Mouse (Mus musculus) embryonic fibroblast, embryonic 13.5 days (primary cell): ENCODE results near the gene Pde7b.

Experiments used
- CTCF ChIP-seq: IDR thresholded peaks from 2 replicates; pipeline ENCODE4 v1.5.1; 2011; ENCODE audit warnings: mild to moderate bottlenecking, control low read depth, low read length, moderate library complexity, borderline replicate concordance; ENCODE audit not compliant: insufficient read depth
- POLR2A ChIP-seq: IDR thresholded peaks from 2 replicates; pipeline ENCODE4 v1.6.1; 2011; ENCODE audit warnings: low read depth, mild to moderate bottlenecking, control low read depth, low read length, moderate library complexity

DNA sequence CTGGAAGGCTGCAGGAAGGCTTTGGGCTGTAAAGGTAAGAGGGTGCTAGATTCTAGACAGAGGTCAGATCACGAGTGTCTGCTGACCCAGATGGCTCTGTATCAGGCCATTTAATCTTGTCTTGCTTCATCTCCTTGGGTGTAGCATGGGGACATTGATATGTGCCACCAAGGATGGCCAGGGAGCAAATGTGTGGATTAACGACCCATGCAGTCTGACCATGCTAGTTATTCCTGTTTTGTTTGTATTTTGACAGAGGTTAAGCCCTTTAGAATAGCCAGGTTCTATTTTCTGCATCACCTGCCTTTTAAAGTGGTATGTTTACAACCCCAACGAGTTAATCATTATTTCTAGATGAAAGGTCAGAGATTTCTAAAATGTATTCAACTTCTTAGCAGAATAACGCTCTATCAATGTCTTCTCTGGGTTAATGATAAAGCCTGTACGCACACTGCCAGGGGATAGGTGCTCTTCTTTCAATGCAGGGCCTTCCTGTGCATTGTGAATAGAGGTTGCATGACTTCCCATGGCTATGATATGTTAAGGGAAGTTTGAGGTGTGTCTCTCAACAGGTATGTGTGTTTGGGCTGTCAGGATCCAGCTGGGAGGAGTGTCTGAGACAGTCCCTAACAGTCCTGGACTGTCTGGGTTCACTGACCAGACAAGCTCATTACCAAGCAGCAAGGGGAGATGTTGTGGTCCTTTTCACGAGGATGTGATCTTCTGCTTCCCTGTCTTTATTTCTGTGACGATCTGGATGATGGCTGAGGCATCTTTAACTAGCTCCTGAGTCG, 103.0 kb downstream of the Pde7b start:
- no peak for TF ChIP-seq POLR2A
- TF ChIP-seq CTCF: no peak
